Mouse (Mus musculus): ENCODE data around the gene Samhd1. TPM values are rescaled to one million over a fixed set of nuclear protein-coding genes. Genes with fewer than 3 reads are reported as not detected.
A peak's percentile ranks its signal among the peaks of the same experiment; 100 is the strongest.

Gene Samhd1
- polyA plus RNA-seq, 1 experiment from 2014 or later: 33.1 TPM

- DNase-seq (ENCODE audit: low spot score) (no peak), ATAC-seq (replicated peaks; ENCODE audit: low FRiP score) (no peak)
- Histone ChIP-seq H3K9me3 (ENCODE audit: control insufficient read depth, low read length) (no peaks in the 10 kb centered on the region), H3K27ac (ENCODE audit: low read depth, low read length) (no peak overlapping the region), H3K4me2 (no peak overlapping the region), H3K4me3 (ENCODE audit: low read depth, low read length) (no peak overlapping the region), H3K27me3 (replicated peaks; ENCODE audit: control insufficient read depth, insufficient read depth, low read length) (no peaks in the 10 kb centered on the region), H3K36me3 (ENCODE audit: control insufficient read depth, insufficient read depth, low read length) (peaks cover 20% of the 10 kb centered on the region; the same call in 1 of the 2 replicates), H3K4me1 (replicated peaks; ENCODE audit: control insufficient read depth, insufficient read depth, low read length) (no peaks in the 10 kb centered on the region), H3K9ac (ENCODE audit: low read depth, low read length) (no peak overlapping the region)
- WGBS: 89% methylated on average over 12 of the region's 12 CpGs
Measured at GRCm38 (mm10) chr2:157100319-157100605, 34.8 kb downstream of the Samhd1 start.

DNA sequence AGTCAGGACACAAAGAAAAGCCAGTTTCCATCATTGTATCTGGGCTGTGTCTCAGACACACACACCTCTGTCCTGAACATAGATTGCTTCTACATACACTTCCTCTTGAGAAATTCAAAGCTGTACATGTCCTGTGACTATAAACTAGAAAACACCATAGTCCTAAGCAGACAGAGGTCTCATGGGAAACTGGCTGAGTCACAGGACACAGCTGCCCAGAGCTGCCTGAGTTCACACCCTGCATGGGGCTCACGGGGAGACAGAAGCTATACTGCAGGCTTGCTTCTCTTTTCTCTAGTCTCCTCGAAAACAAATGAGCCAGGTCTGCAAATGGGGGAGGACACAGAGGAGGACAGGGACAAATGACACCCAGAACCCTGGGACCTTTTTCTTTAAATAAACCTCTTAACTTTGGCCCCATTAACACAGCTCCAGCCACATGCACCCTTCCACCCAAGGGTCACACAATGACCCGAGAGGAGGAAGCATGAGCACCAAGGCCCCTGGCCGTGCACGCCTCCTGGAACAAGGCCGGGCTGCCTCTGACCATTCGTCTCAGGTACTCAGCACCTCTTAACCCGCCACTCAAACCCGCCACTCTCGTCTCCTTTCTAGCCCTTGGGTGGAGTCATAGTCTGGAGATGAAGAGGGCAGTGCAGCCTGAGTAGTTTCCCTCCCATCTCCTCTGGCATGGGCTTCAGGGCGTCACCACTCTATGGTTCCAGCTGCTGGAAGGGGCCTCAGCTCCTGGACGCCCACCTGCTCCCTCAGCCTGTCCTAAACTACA is 35.3 kb downstream of the Samhd1 start:
- Histone ChIP-seq H3K4me1 (replicated peaks; ENCODE audit: control insufficient read depth, insufficient read depth, low read length) (no peaks in the 10 kb centered on the region), H3K36me3 (ENCODE audit: control insufficient read depth, insufficient read depth, low read length) (peaks cover 16% of the 10 kb centered on the region; the same call in 1 of the 2 replicates), H3K27me3 (replicated peaks; ENCODE audit: control insufficient read depth, insufficient read depth, low read length) (no peaks in the 10 kb centered on the region), H3K9me3 (ENCODE audit: control insufficient read depth, low read length) (no peaks in the 10 kb centered on the region), H3K27ac (ENCODE audit: low read depth, low read length) (no peak overlapping the region), H3K9ac (ENCODE audit: low read depth, low read length) (no peak overlapping the region), H3K4me2 (no peak overlapping the region), H3K4me3 (ENCODE audit: low read depth, low read length) (no peak overlapping the region)
- WGBS: 81% methylated on average over 12 of the region's 12 CpGs
- DNase-seq (ENCODE audit: low spot score) (no peak), ATAC-seq (replicated peaks; ENCODE audit: low FRiP score) (no peak)

DNA sequence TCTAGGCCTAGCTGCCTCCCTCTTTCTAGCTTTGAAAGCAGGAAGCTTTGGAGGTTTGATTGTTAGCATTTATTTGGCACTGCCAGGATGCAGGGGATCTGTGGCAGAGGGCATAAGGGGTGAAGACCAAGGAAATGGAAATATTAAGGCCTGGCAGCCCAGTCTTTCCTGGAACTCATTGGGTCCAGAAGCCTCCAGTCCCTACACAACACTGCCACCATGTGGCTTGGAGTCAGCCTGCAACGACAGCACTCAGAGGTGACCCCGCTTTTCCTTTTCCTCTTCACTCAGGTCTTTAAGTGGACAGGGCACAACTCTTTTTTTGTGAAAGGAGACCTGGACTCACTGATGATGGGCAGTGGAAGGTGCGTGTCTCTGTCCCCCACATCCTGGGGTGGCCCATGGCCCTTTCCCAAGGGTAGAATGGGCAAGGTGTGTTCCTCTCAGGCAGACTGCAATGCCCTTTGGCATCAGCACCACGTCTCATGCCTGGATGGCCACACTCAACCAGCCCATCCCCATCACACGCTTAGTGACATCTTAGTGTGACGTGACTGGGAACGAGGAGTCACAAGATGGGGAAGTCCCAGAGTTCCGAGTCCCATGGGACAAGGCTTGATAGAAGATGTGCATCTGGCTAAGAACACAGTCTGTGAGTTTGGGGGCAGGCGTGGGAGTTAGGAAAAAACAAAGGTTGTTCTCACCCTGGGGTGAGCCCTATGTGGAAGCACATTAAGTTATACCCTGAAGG is 39.9 kb downstream of the Samhd1 start:
- DNase-seq (ENCODE audit: low spot score) (peak; percentile 48), ATAC-seq (replicated peaks; ENCODE audit: low FRiP score) (no peak)
- no peaks in the 10 kb centered on the region; the same call in 1 of the 2 replicates for H3K27me3 ChIP-seq (replicated peaks; ENCODE audit: control insufficient read depth, insufficient read depth, low read length)
- H3K4me3 ChIP-seq (ENCODE audit: low read depth, low read length): no peak overlapping the region
- no peaks in the 10 kb centered on the region for H3K9me3 ChIP-seq (ENCODE audit: control insufficient read depth, low read length)
- H3K36me3 ChIP-seq (ENCODE audit: control insufficient read depth, insufficient read depth, low read length): peaks cover 2% of the 10 kb centered on the region; the same call in 1 of the 2 replicates
- no peak overlapping the region for H3K4me2 ChIP-seq
- H3K9ac ChIP-seq (ENCODE audit: low read depth, low read length): no peak overlapping the region
- H3K4me1 ChIP-seq (replicated peaks; ENCODE audit: control insufficient read depth, insufficient read depth, low read length): no peaks in the 10 kb centered on the region
- WGBS: 64% methylated on average over 9 of the region's 9 CpGs
- H3K27ac ChIP-seq (ENCODE audit: low read depth, low read length): no peak overlapping the region

- Histone ChIP-seq H3K4me3 (ENCODE audit: low read depth, low read length) (no peak overlapping the region), H3K9me3 (ENCODE audit: control insufficient read depth, low read length) (no peaks in the 10 kb centered on the region), H3K9ac (ENCODE audit: low read depth, low read length) (no peak overlapping the region), H3K4me1 (replicated peaks; ENCODE audit: control insufficient read depth, insufficient read depth, low read length) (peaks cover 3% of the 10 kb centered on the region; the same call in 1 of the 2 replicates), H3K4me2 (no peak overlapping the region), H3K27me3 (replicated peaks; ENCODE audit: control insufficient read depth, insufficient read depth, low read length) (no peaks in the 10 kb centered on the region; the same call in 1 of the 2 replicates), H3K36me3 (ENCODE audit: control insufficient read depth, insufficient read depth, low read length) (no peaks in the 10 kb centered on the region), H3K27ac (ENCODE audit: low read depth, low read length) (no peak overlapping the region)
- WGBS: 70% methylated on average over 8 of the region's 8 CpGs
- ATAC-seq (replicated peaks; ENCODE audit: low FRiP score) (no peak), DNase-seq (ENCODE audit: low spot score) (no peak)
Measured at GRCm38 (mm10) chr2:157092024-157092423, 43.0 kb downstream of the Samhd1 start.

GRCm38 (mm10) chr2:157087536-157088317 is 47.3 kb downstream of the Samhd1 start:
- no peaks in the 10 kb centered on the region for H3K9me3 ChIP-seq (ENCODE audit: control insufficient read depth, low read length)
- H3K4me1 ChIP-seq (replicated peaks; ENCODE audit: control insufficient read depth, insufficient read depth, low read length): peaks cover 3% of the 10 kb centered on the region; the same call in 1 of the 2 replicates
- H3K36me3 ChIP-seq (ENCODE audit: control insufficient read depth, insufficient read depth, low read length): no peaks in the 10 kb centered on the region
- no peak overlapping the region for H3K4me3 ChIP-seq (ENCODE audit: low read depth, low read length)
- no peaks in the 10 kb centered on the region; the same call in 1 of the 2 replicates for H3K27me3 ChIP-seq (replicated peaks; ENCODE audit: control insufficient read depth, insufficient read depth, low read length)
- H3K4me2 ChIP-seq: no peak overlapping the region
- WGBS: 78% methylated on average over 14 of the region's 14 CpGs
- ATAC-seq (replicated peaks; ENCODE audit: low FRiP score) (0 out of 2 replicates have a peak, but pooled peaks have one; percentile 27), DNase-seq (ENCODE audit: low spot score) (no peak)
- no peak overlapping the region for H3K9ac ChIP-seq (ENCODE audit: low read depth, low read length)
- no peak overlapping the region for H3K27ac ChIP-seq (ENCODE audit: low read depth, low read length)

GRCm38 (mm10) chr2:157086796-157087195 is 48.3 kb downstream of the Samhd1 start, which contains the start of gene Tldc2:
Gene Tldc2 (plus strand): TSS chr2:157087055.
- Histone ChIP-seq H3K4me1 (replicated peaks; ENCODE audit: control insufficient read depth, insufficient read depth, low read length) (peaks cover 3% of the 10 kb centered on the region; the same call in 1 of the 2 replicates), H3K27ac (ENCODE audit: low read depth, low read length) (no peak within 1 kb of the TSS), H3K9ac (ENCODE audit: low read depth, low read length) (no peak within 1 kb of the TSS), H3K36me3 (ENCODE audit: control insufficient read depth, insufficient read depth, low read length) (no peaks in the 10 kb centered on the region), H3K4me3 (ENCODE audit: low read depth, low read length) (no peak within 1 kb of the TSS), H3K9me3 (ENCODE audit: control insufficient read depth, low read length) (no peaks in the 10 kb centered on the region), H3K27me3 (replicated peaks; ENCODE audit: control insufficient read depth, insufficient read depth, low read length) (0 out of 2 replicates have a peak, but pooled peaks cover 3% of the 10 kb centered on the region), H3K4me2 (no peak within 1 kb of the TSS)
- DNase-seq (ENCODE audit: low spot score): no peak
- 86% methylated on average over 8 of the region's 8 CpGs for WGBS
- ATAC-seq (replicated peaks; ENCODE audit: low FRiP score): no peak

GRCm38 (mm10) chr2:157084831-157085585 is 50.1 kb downstream of the Samhd1 start:
- H3K27me3 ChIP-seq (replicated peaks; ENCODE audit: control insufficient read depth, insufficient read depth, low read length): peaks cover 18% of the 10 kb centered on the region
- ATAC-seq (replicated peaks; ENCODE audit: low FRiP score): no peak
- H3K36me3 ChIP-seq (ENCODE audit: control insufficient read depth, insufficient read depth, low read length): no peaks in the 10 kb centered on the region
- H3K4me2 ChIP-seq: no peak overlapping the region
- no peak overlapping the region for H3K4me3 ChIP-seq (ENCODE audit: low read depth, low read length)
- DNase-seq (ENCODE audit: low spot score): no peak
- no peak overlapping the region for H3K9ac ChIP-seq (ENCODE audit: low read depth, low read length)
- no peak overlapping the region for H3K27ac ChIP-seq (ENCODE audit: low read depth, low read length)
- H3K9me3 ChIP-seq (ENCODE audit: control insufficient read depth, low read length): no peaks in the 10 kb centered on the region
- peaks cover 3% of the 10 kb centered on the region; the same call in 1 of the 2 replicates for H3K4me1 ChIP-seq (replicated peaks; ENCODE audit: control insufficient read depth, insufficient read depth, low read length)
- 73% methylated on average over 7 of the region's 7 CpGs for WGBS

DNA sequence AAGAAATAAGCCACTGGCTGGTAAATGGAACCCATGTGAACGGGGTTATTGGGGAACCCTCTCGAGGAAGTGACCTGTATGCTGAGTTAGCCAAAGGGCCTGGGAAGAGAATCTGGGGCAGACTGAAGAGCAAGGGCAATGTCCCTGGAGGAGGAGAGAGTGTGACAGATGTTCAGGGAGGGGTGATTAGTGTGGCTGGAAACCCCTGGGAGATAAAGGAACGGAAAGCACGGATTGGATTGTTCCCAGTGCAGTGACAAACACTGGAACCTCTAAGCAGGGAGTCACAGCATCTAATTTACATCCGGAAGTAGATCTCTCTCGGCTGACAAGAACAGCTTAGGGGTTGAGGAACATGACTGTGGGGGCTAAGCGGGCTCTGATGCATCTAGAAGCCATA is 53.1 kb downstream of the Samhd1 start:
- H3K4me1 ChIP-seq (replicated peaks; ENCODE audit: control insufficient read depth, insufficient read depth, low read length): peaks cover 5% of the 10 kb centered on the region
- no peak for DNase-seq (ENCODE audit: low spot score)
- no peak overlapping the region for H3K4me2 ChIP-seq
- peaks cover 48% of the 10 kb centered on the region for H3K27me3 ChIP-seq (replicated peaks; ENCODE audit: control insufficient read depth, insufficient read depth, low read length)
- no peak for ATAC-seq (replicated peaks; ENCODE audit: low FRiP score)
- no peak overlapping the region for H3K27ac ChIP-seq (ENCODE audit: low read depth, low read length)
- no peaks in the 10 kb centered on the region for H3K9me3 ChIP-seq (ENCODE audit: control insufficient read depth, low read length)
- WGBS: 17% methylated on average over 7 of the region's 7 CpGs
- H3K4me3 ChIP-seq (ENCODE audit: low read depth, low read length): no peak overlapping the region
- no peaks in the 10 kb centered on the region for H3K36me3 ChIP-seq (ENCODE audit: control insufficient read depth, insufficient read depth, low read length)
- no peak overlapping the region for H3K9ac ChIP-seq (ENCODE audit: low read depth, low read length)
